11 mouse cellular contexts compared by ENCODE assay signal in genomic region chr2:79638924-79639323, GRCm38 (mm10). TPM values are rescaled to one million over a fixed set of nuclear protein-coding genes. Genes with fewer than 3 reads are reported as not detected.
DNase-seq lines count a peak whose midpoint lies in the region; ATAC-seq and TF ChIP-seq lines count a peak whose summit lies in the region.
"Had no signal": no experiment of that assay in that cellular context is flagged by ENCODE, and none has a peak within 500 bp of the region (broad histone marks: within the 10 kb centered on the region; RNA-seq: fewer than 3 reads in every experiment).

No protein-coding gene starts in this region.

- H3K4me3 ChIP-seq in heart, embryonic 11.5 days (ENCODE audit: low read depth, low read length) = no peak overlapping the region
- H3K4me3 ChIP-seq in lung, embryonic 14.5 days (ENCODE audit: low read depth, low read length) = no peak overlapping the region
- H3K4me3 ChIP-seq in hindbrain, postnatal 0 days (ENCODE audit: low read length) = peak overlapping the region; percentile 8
- H3K4me3 ChIP-seq in neural tube, embryonic 14.5 days (ENCODE audit: low read depth, low read length) = peak overlapping the region; percentile 13
- H3K4me3 ChIP-seq: liver, embryonic 15.5 days had no signal

- no peak for DNase-seq in heart, adult 9 months (ENCODE audit: low spot score in 2 of 2)
- DNase-seq in lung, embryonic 14.5 days = no peak
- no peak for DNase-seq in lung, postnatal 4 days
- no peak for DNase-seq in hindbrain, postnatal 0 days (ENCODE audit: low spot score)
- DNase-seq in MN1 (ENCODE audit: low spot score) = no peak
- DNase-seq in yolk sac, embryonic 10.5 days (ENCODE audit: low spot score) = no peak
- DNase-seq: thymus, adult 2 months had no signal

- no peaks in the 10 kb centered on the region for H3K27me3 ChIP-seq in heart, embryonic 11.5 days (ENCODE audit: control insufficient read depth, insufficient read depth, low read length)
- H3K27me3 ChIP-seq in lung, embryonic 14.5 days (ENCODE audit: insufficient read depth, low read length) = no peaks in the 10 kb centered on the region
- no peaks in the 10 kb centered on the region for H3K27me3 ChIP-seq in hindbrain, postnatal 0 days (ENCODE audit: insufficient read depth, low read length)
- no peaks in the 10 kb centered on the region for H3K27me3 ChIP-seq in neural tube, embryonic 14.5 days (ENCODE audit: control insufficient read depth, insufficient read depth, low read length)
- H3K27me3 ChIP-seq: liver, embryonic 15.5 days had no signal

- WGBS in heart, embryonic 11.5 days (ENCODE audit: insufficient replicate concordance) = 72% methylated on average over 4 of the region's 4 CpGs
- 72% methylated on average over 4 of the region's 4 CpGs for WGBS in lung, embryonic 14.5 days
- 59% methylated on average over 4 of the region's 4 CpGs for whole genome bisulfite sequencing in hindbrain, postnatal 0 days
- 36% methylated on average over 4 of the region's 4 CpGs for WGBS in neural tube, embryonic 14.5 days

- TF ChIP-seq CTCF in lung, embryonic 14.5 days (IDR thresholded peaks at IDR 0.05; ENCODE audit: low read depth) = no peak
- no peak for TF ChIP-seq CTCF in hindbrain, postnatal 0 days (IDR thresholded peaks at IDR 0.05; ENCODE audit: low read depth)

- H3K4me2 ChIP-seq in heart, embryonic 11.5 days = peak overlapping the region; percentile 44
- peak overlapping the region; percentile 48 for H3K4me2 ChIP-seq in lung, embryonic 14.5 days
- peak overlapping the region; percentile 47 for H3K4me2 ChIP-seq in hindbrain, postnatal 0 days (ENCODE audit: low read depth, low read length)
- peak overlapping the region; percentile 34 for H3K4me2 ChIP-seq in neural tube, embryonic 14.5 days (ENCODE audit: low read depth, low read length)
- H3K4me2 ChIP-seq: liver, embryonic 15.5 days had no signal

- no peaks in the 10 kb centered on the region for H3K9me3 ChIP-seq in heart, embryonic 11.5 days (replicated peaks; ENCODE audit: control insufficient read depth, low read length)
- H3K9me3 ChIP-seq in lung, embryonic 14.5 days (ENCODE audit: low read depth, low read length) = no peaks in the 10 kb centered on the region
- H3K9me3 ChIP-seq in hindbrain, postnatal 0 days (ENCODE audit: low read length) = no peaks in the 10 kb centered on the region
- no peaks in the 10 kb centered on the region for H3K9me3 ChIP-seq in neural tube, embryonic 14.5 days (ENCODE audit: control insufficient read depth, low read length)
- H3K9me3 ChIP-seq: liver, embryonic 15.5 days had no signal

- H3K36me3 ChIP-seq in heart, embryonic 11.5 days (ENCODE audit: control insufficient read depth, insufficient read depth, low read length) = peaks cover 6% of the 10 kb centered on the region
- peaks cover 31% of the 10 kb centered on the region for H3K36me3 ChIP-seq in lung, embryonic 14.5 days (ENCODE audit: insufficient read depth)
- H3K36me3 ChIP-seq in hindbrain, postnatal 0 days (ENCODE audit: insufficient read depth, low read length) = peaks cover 9% of the 10 kb centered on the region; the same call in 1 of the 2 replicates
- no peaks in the 10 kb centered on the region for H3K36me3 ChIP-seq in neural tube, embryonic 14.5 days (ENCODE audit: control insufficient read depth, insufficient read depth, low read length)

- peaks cover 18% of the 10 kb centered on the region; the same call in 1 of the 2 replicates for H3K4me1 ChIP-seq in heart, embryonic 11.5 days (ENCODE audit: control insufficient read depth, insufficient read depth, low read length)
- peaks cover 4% of the 10 kb centered on the region; the same call in 1 of the 2 replicates for H3K4me1 ChIP-seq in lung, embryonic 14.5 days (ENCODE audit: insufficient read depth)
- no peaks in the 10 kb centered on the region; the same call in 1 of the 2 replicates for H3K4me1 ChIP-seq in hindbrain, postnatal 0 days (ENCODE audit: insufficient read depth, low read length)
- H3K4me1 ChIP-seq in neural tube, embryonic 14.5 days (ENCODE audit: control insufficient read depth, insufficient read depth, low read length) = peaks cover 8% of the 10 kb centered on the region; the same call in 1 of the 2 replicates

- H3K27ac ChIP-seq in heart, embryonic 11.5 days (ENCODE audit: low read depth, low read length) = no peak overlapping the region
- H3K27ac ChIP-seq in lung, embryonic 14.5 days (ENCODE audit: low read depth) = no peak overlapping the region
- no peak overlapping the region for H3K27ac ChIP-seq in hindbrain, postnatal 0 days
- no peak overlapping the region for H3K27ac ChIP-seq in neural tube, embryonic 14.5 days (ENCODE audit: low read depth, low read length)
- H3K27ac ChIP-seq: liver, embryonic 15.5 days had no signal

- ATAC-seq in heart, embryonic 11.5 days (replicated peaks; ENCODE audit: insufficient number of reproducible peaks, low FRiP score, low TSS enrichment) = no peak
- no peak for ATAC-seq in lung, embryonic 14.5 days (ENCODE audit: insufficient read depth)
- ATAC-seq in hindbrain, postnatal 0 days = no peak
- ATAC-seq in neural tube, embryonic 14.5 days (ENCODE audit: low read depth) = no peak
- ATAC-seq: CD4-positive, CD25-positive, alpha-beta regulatory T cell, adult 4 months had no signal

- H3K9ac ChIP-seq in heart, embryonic 11.5 days (ENCODE audit: low read depth, low read length) = no peak overlapping the region
- peak overlapping the region; percentile 17 for H3K9ac ChIP-seq in lung, embryonic 14.5 days
- no peak overlapping the region for H3K9ac ChIP-seq in hindbrain, postnatal 0 days (replicated peaks; ENCODE audit: low read length)
- H3K9ac ChIP-seq in neural tube, embryonic 14.5 days (replicated peaks; ENCODE audit: low read depth, low read length) = no peak overlapping the region
- H3K9ac ChIP-seq: liver, embryonic 15.5 days had no signal

RNA-seq across cellular contexts. Expression of gene Itprid2, which starts 3.8 kb away (rescaled TPM):
- 10.2 and 10.3 TPM in 2 replicates for polyA plus RNA-seq in heart, embryonic 11.5 days (2014; fragmentation: Nextera tagmentation; extraction: Ambion mirVana)
- 14.1 and 14.8 TPM in 2 replicates for polyA plus RNA-seq in lung, embryonic 14.5 days (2014; fragmentation: Nextera tagmentation; extraction: Ambion mirVana)
- total RNA-seq in hindbrain, postnatal 0 days (2014; rRNA removed) = 10.2 and 11.6 TPM in 2 replicates
- 5.9 TPM in 2 replicates for polyA plus RNA-seq in hindbrain, postnatal 0 days (2015; fragmentation: Nextera tagmentation; extraction: Ambion mirVana)
- polyA plus RNA-seq in neural tube, embryonic 14.5 days (2014; fragmentation: Nextera tagmentation; extraction: Ambion mirVana) = 6.5 and 9.6 TPM in 2 replicates

Comparison
In these comparisons a context has a peak if more than half of its experiments do, and no peak if none do; other contexts are left out.
1. H3K4me3 ChIP-seq: peak in hindbrain, postnatal 0 days (single experiment) and neural tube, embryonic 14.5 days (single experiment); none in heart, embryonic 11.5 days (single experiment) and lung, embryonic 14.5 days (single experiment).
2. Peak in every context shown above with its lines, with median percentiles within 50 percentile points of each other: H3K4me2 ChIP-seq.